Mouse (Mus musculus): ENCODE data around the gene Rgs8.

DNA sequence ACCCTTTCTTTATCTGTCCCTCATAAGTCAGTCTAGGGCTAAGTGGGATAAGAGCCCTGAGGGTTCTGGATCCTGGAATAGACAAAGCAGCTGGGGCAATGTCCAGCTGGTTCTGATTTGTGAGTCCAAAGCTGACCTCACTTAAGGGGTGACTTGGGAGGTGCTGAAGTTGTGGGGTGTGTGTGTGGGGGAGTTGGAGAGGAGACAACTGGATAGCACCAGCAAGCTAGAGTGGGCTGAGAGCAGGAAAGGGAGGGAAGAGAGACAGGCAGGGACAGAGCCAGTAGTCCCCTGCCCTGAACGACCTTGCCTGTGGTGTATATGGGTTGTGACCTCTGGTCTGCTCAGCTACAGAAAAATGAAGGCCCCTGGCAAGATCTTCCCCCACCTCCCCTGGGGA, 13.4 kb downstream of the Rgs8 start:
- no peak for TF ChIP-seq POLR2A (IDR thresholded peaks at IDR 0.05; ENCODE audit: low read depth, low read length)
- no peak for TF ChIP-seq ZC3H11A (IDR thresholded peaks at IDR 0.05; ENCODE audit: low read depth, low read length)
- no peak for TF ChIP-seq CTCF (conservative IDR thresholded peaks at IDR 0.05 in 1 of 2, IDR thresholded peaks at IDR 0.05 in 1 of 2; ENCODE audit: low read depth in 2 of 2, low read length in 2 of 2)
- TF ChIP-seq MAX (IDR thresholded peaks at IDR 0.05; ENCODE audit: low read length): no peak
- no peak for TF ChIP-seq NELFE (IDR thresholded peaks at IDR 0.05; ENCODE audit: low read depth, low read length)
- no peak for TF ChIP-seq CHD1 (IDR thresholded peaks at IDR 0.05; ENCODE audit: low read depth, low read length)
